Mouse (Mus musculus) forebrain, embryonic 10.5 days (tissue): ENCODE results near the gene Gpx1. TPM values are rescaled to one million over a fixed set of nuclear protein-coding genes. Genes with fewer than 3 reads are reported as not detected.

Experiments used
- DNase-seq: peaks from one replicate; pipeline ENCODE4 v3.0.0-alpha.2; 2017; ENCODE audit warnings: low spot score; ENCODE audit errors: extremely low spot score
- H3K27ac ChIP-seq: fragments of 300-500 bp; sonication (generic); 2 replicates; pipeline ENCODE4 v1.5.1; 2016; ENCODE audit warnings: mild to moderate bottlenecking
- H3K27me3 ChIP-seq: fragments of 300-500 bp; sonication (generic); 2 replicates; pipeline ENCODE4 v1.6.1; 2016; ENCODE audit warnings: mild to moderate bottlenecking; ENCODE audit not compliant: poor library complexity, severe bottlenecking
- H3K36me3 ChIP-seq: fragments of 300-500 bp; sonication (generic); replicated peaks from 2 replicates; pipeline ENCODE4 v1.6.1; 2016; ENCODE audit warnings: mild to moderate bottlenecking, moderate library complexity
- H3K4me1 ChIP-seq: fragments of 300-500 bp; sonication (generic); 2 replicates; pipeline ENCODE4 v1.6.1; 2016
- H3K4me3 ChIP-seq: fragments of 300-500 bp; sonication (generic); 2 replicates; pipeline ENCODE4 v1.5.1; 2016; ENCODE audit warnings: mild to moderate bottlenecking, moderate library complexity
- H3K9me3 ChIP-seq: fragments of 300-500 bp; sonication (generic); 2 replicates; pipeline ENCODE4 v1.6.1; 2016; ENCODE audit warnings: mild to moderate bottlenecking, moderate library complexity
- WGBS: fragments of 180-500 bp; shearing (Covaris S2); methylation state at CpG from one replicate; pipeline ENCODE4 v1.1.7; 2016; 5-methylcytosine and 5-hydroxymethylcytosine counted together
- polyA plus RNA-seq: library from polyadenylated mRNA; unstranded; fragments of >200 nt; fragmentation: Nextera tagmentation; extraction: Ambion mirVana; gene quantifications from 2 replicates; pipeline ENCODE4 v1.2.1, GENCODE M21; 2016

The Gpx1 gene
- polyA plus RNA-seq, 1 experiment from 2014 or later, result 868 TPM

- peaks cover 95% of the 10 kb centered on the region for H3K36me3 ChIP-seq
- no peaks in the 10 kb centered on the region for H3K27me3 ChIP-seq
- H3K27ac ChIP-seq, result no peak overlapping the region
- no peaks in the 10 kb centered on the region for H3K9me3 ChIP-seq
- H3K4me1 ChIP-seq, result no peaks in the 10 kb centered on the region
- H3K4me3 ChIP-seq, result no peak overlapping the region
- DNase-seq, result no peak
- 73% methylated on average over 7 of the region's 7 CpGs for WGBS
Measured at GRCm38 (mm10) chr9:108385006-108385405, 46.3 kb downstream of the Gpx1 start.

- WGBS, result 88% methylated on average over 4 of the region's 4 CpGs
- H3K36me3 ChIP-seq, result peaks cover 95% of the 10 kb centered on the region
- no peak for DNase-seq
Measured at GRCm38 (mm10) chr9:108386816-108387215, 48.1 kb downstream of the Gpx1 start.

GRCm38 (mm10) chr9:108388601-108389000, 49.9 kb downstream of the Gpx1 start:
- Histone ChIP-seq H3K9me3 (no peaks in the 10 kb centered on the region), H3K4me3 (no peak overlapping the region), H3K27ac (no peak overlapping the region), H3K36me3 (peaks cover 95% of the 10 kb centered on the region), H3K4me1 (peaks cover 7% of the 10 kb centered on the region), H3K27me3 (no peaks in the 10 kb centered on the region)
- 93% methylated on average over 10 of the region's 10 CpGs for WGBS
- DNase-seq, result no peak

More at GRCm38 (mm10) chr9:108386816-108387215, 48.1 kb downstream of the Gpx1 start:
- Histone ChIP-seq H3K4me3 (no peak overlapping the region), H3K4me1 (no peaks in the 10 kb centered on the region), H3K27ac (no peak overlapping the region), H3K27me3 (no peaks in the 10 kb centered on the region), H3K9me3 (no peaks in the 10 kb centered on the region)

GRCm38 (mm10) chr9:108389220-108389619, 50.5 kb downstream of the Gpx1 start:
- peaks cover 95% of the 10 kb centered on the region for H3K36me3 ChIP-seq
- H3K4me3 ChIP-seq, result no peak overlapping the region
- DNase-seq, result no peak
- no peak overlapping the region for H3K27ac ChIP-seq
- H3K9me3 ChIP-seq, result no peaks in the 10 kb centered on the region
- WGBS, result 91% methylated on average over 6 of the region's 6 CpGs
- no peaks in the 10 kb centered on the region for H3K27me3 ChIP-seq
- peaks cover 7% of the 10 kb centered on the region for H3K4me1 ChIP-seq

Other genes with a start within 250 kb of the Gpx1 start
- gene Apeh, start 244.3 kb upstream of the Gpx1 start, polyA plus RNA-seq, result 74.1 and 79.4 TPM in 2 replicates
- gene Bsn, start 148.5 kb upstream of the Gpx1 start, polyA plus RNA-seq, result 0.82 and 1.2 TPM in 2 replicates
- 74.0 and 76.4 TPM in 2 replicates for gene Dag1, start 74.9 kb upstream of the Gpx1 start, polyA plus RNA-seq
- 31.6 and 34.3 TPM in 2 replicates for gene Nicn1, start 48.5 kb upstream of the Gpx1 start, polyA plus RNA-seq
- 34.8 and 40.0 TPM in 2 replicates for gene Amt, start 42.0 kb upstream of the Gpx1 start, polyA plus RNA-seq
- 257 and 290 TPM in 2 replicates for gene Rhoa, start 32.8 kb upstream of the Gpx1 start, polyA plus RNA-seq
- gene Tcta, start 32.7 kb upstream of the Gpx1 start, polyA plus RNA-seq, result 13.4 and 13.8 TPM in 2 replicates
- gene Usp4, start 8.9 kb downstream of the Gpx1 start, polyA plus RNA-seq, result 132 and 133 TPM in 2 replicates
- gene 1700102P08Rik, start 53.9 kb downstream of the Gpx1 start, polyA plus RNA-seq, result 0.60 and 0.65 TPM in 2 replicates
- 0.57 and 0.97 TPM in 2 replicates for gene Ccdc36, start 89.6 kb downstream of the Gpx1 start, polyA plus RNA-seq
- gene BC048562, start 97.6 kb downstream of the Gpx1 start, polyA plus RNA-seq, result not detected in 2 replicates
- 53.6 and 54.1 TPM in 2 replicates for gene Ccdc71, start 121.6 kb downstream of the Gpx1 start, polyA plus RNA-seq
- 33.1 and 40.3 TPM in 2 replicates for gene Klhdc8b, start 122.7 kb downstream of the Gpx1 start, polyA plus RNA-seq
- 34.8 and 40.8 TPM in 2 replicates for gene Lamb2, start 140.8 kb downstream of the Gpx1 start, polyA plus RNA-seq
- gene Usp19, start 151.7 kb downstream of the Gpx1 start, polyA plus RNA-seq, result 76.1 and 79.9 TPM in 2 replicates
- gene Qars, start 168.8 kb downstream of the Gpx1 start, polyA plus RNA-seq, result 113 and 117 TPM in 2 replicates
- gene Qrich1, start 177.9 kb downstream of the Gpx1 start, polyA plus RNA-seq, result 160 and 164 TPM in 2 replicates
- gene Impdh2, start 221.4 kb downstream of the Gpx1 start, polyA plus RNA-seq, result 244 and 260 TPM in 2 replicates
- gene Ndufaf3, start 228.5 kb downstream of the Gpx1 start, polyA plus RNA-seq, result 43.3 and 50.6 TPM in 2 replicates
- 192 and 201 TPM in 2 replicates for gene Dalrd3, start 231.0 kb downstream of the Gpx1 start, polyA plus RNA-seq
- 203 and 212 TPM in 2 replicates for gene Wdr6, start 239.8 kb downstream of the Gpx1 start, polyA plus RNA-seq